Mouse (Mus musculus) megakaryocyte, embryonic 14.5 days (primary cell): ENCODE measurements around the gene Abcb10.

ENCODE experiments used
- FLI1 ChIP-seq: IDR thresholded peaks from 2 replicates; pipeline ENCODE4 v1.6.1; 2012; ENCODE audit warnings: low read length, inconsistent platforms, mixed read lengths
- GATA1 ChIP-seq: IDR thresholded peaks from 3 replicates; pipeline ENCODE4 v1.6.1; 2012; ENCODE audit warnings: mixed read lengths, low read length, inconsistent platforms, borderline replicate concordance

GRCm38 (mm10) chr8:123958130-123958529, 24.8 kb downstream of the Abcb10 start:
- TF ChIP-seq FLI1 (no peak), GATA1 (no peak)
